Mouse (Mus musculus) cortical plate, adult 2 months (tissue): ENCODE results near the gene Fbxo24.

ENCODE experiments used
- CTCF ChIP-seq: fragments of 200-500 bp; IDR thresholded peaks from 2 replicates; pipeline ENCODE4 v1.5.1; 2011; ENCODE audit warnings: mild to moderate bottlenecking, control low read depth, low read length; ENCODE audit not compliant: insufficient read depth; ENCODE audit errors: extremely low read depth
- POLR2A ChIP-seq: fragments of 200-500 bp; IDR thresholded peaks from 2 replicates; pipeline ENCODE4 v1.6.1; 2011; ENCODE audit warnings: mild to moderate bottlenecking, low read length, control low read depth; ENCODE audit not compliant: insufficient read depth; ENCODE audit errors: extremely low read depth

GRCm38 (mm10) chr5:137610056-137610455, 18.7 kb downstream of the Fbxo24 start:
- TF ChIP-seq CTCF (no peak), POLR2A (no peak)
